Mouse (Mus musculus) thymus, adult 2 months (tissue): Measurements from ENCODE around the gene Col25a1.

Source experiments
- CTCF ChIP-seq: fragments of 200-500 bp; IDR thresholded peaks from 2 replicates; pipeline ENCODE4 v1.5.1; 2012; ENCODE audit warnings: mild to moderate bottlenecking, control low read depth, low read length, moderate library complexity, borderline replicate concordance; ENCODE audit not compliant: control insufficient read depth, poor library complexity, insufficient read depth; ENCODE audit errors: extremely low read depth
- POLR2A ChIP-seq: fragments of 200-500 bp; IDR thresholded peaks from 2 replicates; pipeline ENCODE4 v1.6.1; 2012; ENCODE audit warnings: mild to moderate bottlenecking, low read length, control low read depth, moderate library complexity; ENCODE audit not compliant: control insufficient read depth, poor library complexity, insufficient read depth; ENCODE audit errors: extremely low read depth

DNA sequence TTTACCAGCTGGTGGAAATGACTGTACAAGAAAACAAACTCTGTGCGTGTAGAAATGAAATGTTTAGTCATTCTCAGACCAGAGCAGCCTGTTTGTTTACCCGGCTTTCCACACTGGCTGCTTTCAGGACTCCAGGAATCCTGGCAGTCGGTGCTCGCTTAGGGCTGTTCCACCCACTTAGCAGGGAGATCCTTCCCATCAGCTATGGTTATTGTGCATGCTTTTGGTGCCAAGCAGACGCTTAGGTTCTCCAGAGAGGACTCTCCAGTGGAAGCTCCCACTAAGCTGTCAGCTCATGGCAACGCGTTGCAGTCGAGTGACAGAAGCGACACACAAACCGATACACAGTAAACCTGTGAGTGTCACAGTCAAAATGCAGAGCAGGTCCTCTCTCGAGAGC lies 2.7 kb upstream of the Col25a1 start:
- TF ChIP-seq CTCF (no peak), POLR2A (no peak)
